Mouse (Mus musculus) megakaryocyte, embryonic 14.5 days (primary cell): ENCODE results near the gene Map7.

Source experiments
- FLI1 ChIP-seq: IDR thresholded peaks from 2 replicates; pipeline ENCODE4 v1.6.1; 2012; ENCODE audit warnings: low read length, inconsistent platforms, mixed read lengths
- GATA1 ChIP-seq: IDR thresholded peaks from 3 replicates; pipeline ENCODE4 v1.6.1; 2012; ENCODE audit warnings: mixed read lengths, low read length, inconsistent platforms, borderline replicate concordance

DNA sequence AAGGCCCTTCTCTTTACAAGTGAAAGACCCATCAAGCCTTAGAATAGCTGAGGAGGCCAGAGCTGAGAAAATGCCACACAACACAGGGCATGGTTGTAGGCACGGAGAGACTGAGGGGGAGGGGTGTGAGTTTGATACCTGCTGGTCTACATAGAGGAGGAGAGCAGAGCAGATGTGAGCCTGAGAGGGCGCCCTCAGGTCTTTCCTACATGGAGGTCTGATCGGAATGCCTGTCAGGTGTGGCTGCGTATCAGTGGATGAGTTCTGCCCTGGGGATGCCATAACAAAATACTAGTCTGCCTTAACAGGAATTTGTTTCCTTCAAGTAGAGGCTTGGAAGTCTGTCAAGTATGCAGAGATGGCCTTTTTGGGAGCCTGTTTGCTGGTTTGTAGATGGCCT is 37.0 kb downstream of the Map7 start:
- TF ChIP-seq GATA1 (no peak), FLI1 (no peak)
